Mouse (Mus musculus): ENCODE results near the gene Pigv. TPM values are rescaled to one million over a fixed set of nuclear protein-coding genes. Genes with fewer than 3 reads are reported as not detected.
A peak's percentile ranks its signal among the peaks of the same experiment; 100 is the strongest.

The Pigv gene
- polyA plus RNA-seq, 1 experiment from 2014 or later = 8.4 TPM

- H3K9me3 ChIP-seq (ENCODE audit: control insufficient read depth, low read length) = no peaks in the 10 kb centered on the region
- DNase-seq (ENCODE audit: low spot score) = no peak
- WGBS = 89% methylated on average over 7 of the region's 8 CpGs
- H3K4me3 ChIP-seq (ENCODE audit: low read depth, low read length) = no peak overlapping the region
- H3K4me1 ChIP-seq (ENCODE audit: control insufficient read depth, insufficient read depth, low read length) = peaks cover 14% of the 10 kb centered on the region
- peaks cover 15% of the 10 kb centered on the region for H3K36me3 ChIP-seq (ENCODE audit: control insufficient read depth, insufficient read depth, low read length)
- no peak overlapping the region for H3K27ac ChIP-seq (replicated peaks; ENCODE audit: low read depth, low read length)
- H3K27me3 ChIP-seq (replicated peaks; ENCODE audit: control insufficient read depth, insufficient read depth, low read length) = no peaks in the 10 kb centered on the region
- H3K4me2 ChIP-seq (ENCODE audit: low read depth, low read length) = no peak overlapping the region
- 0 out of 2 replicates have a peak overlapping the region, but pooled peaks have one; percentile 26 for H3K9ac ChIP-seq (ENCODE audit: low read depth, low read length)
- ATAC-seq (ENCODE audit: low read depth) = no peak
Measured at GRCm38 (mm10) chr4:133630326-133630920, 42.0 kb downstream of the Pigv start.

GRCm38 (mm10) chr4:133629191-133629590 is 43.3 kb downstream of the Pigv start:
- WGBS = 80% methylated on average over 7 of the region's 7 CpGs
- Histone ChIP-seq H3K9ac (ENCODE audit: low read depth, low read length) (no peak overlapping the region), H3K36me3 (ENCODE audit: control insufficient read depth, insufficient read depth, low read length) (peaks cover 26% of the 10 kb centered on the region), H3K27me3 (replicated peaks; ENCODE audit: control insufficient read depth, insufficient read depth, low read length) (no peaks in the 10 kb centered on the region), H3K9me3 (ENCODE audit: control insufficient read depth, low read length) (no peaks in the 10 kb centered on the region), H3K4me1 (ENCODE audit: control insufficient read depth, insufficient read depth, low read length) (peaks cover 14% of the 10 kb centered on the region), H3K27ac (replicated peaks; ENCODE audit: low read depth, low read length) (no peak overlapping the region), H3K4me3 (ENCODE audit: low read depth, low read length) (no peak overlapping the region), H3K4me2 (ENCODE audit: low read depth, low read length) (no peak overlapping the region)
- ATAC-seq (ENCODE audit: low read depth) = no peak
- no peak for DNase-seq (ENCODE audit: low spot score)

GRCm38 (mm10) chr4:133628517-133628916 is 43.9 kb downstream of the Pigv start:
- Histone ChIP-seq H3K27me3 (replicated peaks; ENCODE audit: control insufficient read depth, insufficient read depth, low read length) (no peaks in the 10 kb centered on the region), H3K9ac (ENCODE audit: low read depth, low read length) (no peak overlapping the region), H3K9me3 (ENCODE audit: control insufficient read depth, low read length) (no peaks in the 10 kb centered on the region), H3K4me3 (ENCODE audit: low read depth, low read length) (no peak overlapping the region), H3K27ac (replicated peaks; ENCODE audit: low read depth, low read length) (no peak overlapping the region), H3K36me3 (ENCODE audit: control insufficient read depth, insufficient read depth, low read length) (peaks cover 32% of the 10 kb centered on the region), H3K4me2 (ENCODE audit: low read depth, low read length) (no peak overlapping the region), H3K4me1 (ENCODE audit: control insufficient read depth, insufficient read depth, low read length) (peaks cover 11% of the 10 kb centered on the region)
- WGBS = 72% methylated on average over 2 of the region's 2 CpGs
- ATAC-seq (ENCODE audit: low read depth) (no peak), DNase-seq (ENCODE audit: low spot score) (no peak)

GRCm38 (mm10) chr4:133627039-133627438 is 45.4 kb downstream of the Pigv start:
- peaks cover 6% of the 10 kb centered on the region for H3K4me1 ChIP-seq (ENCODE audit: control insufficient read depth, insufficient read depth, low read length)
- no peak overlapping the region for H3K4me3 ChIP-seq (ENCODE audit: low read depth, low read length)
- no peak overlapping the region for H3K4me2 ChIP-seq (ENCODE audit: low read depth, low read length)
- ATAC-seq (ENCODE audit: low read depth) (no peak), DNase-seq (ENCODE audit: low spot score) (no peak)
- H3K27me3 ChIP-seq (replicated peaks; ENCODE audit: control insufficient read depth, insufficient read depth, low read length) = no peaks in the 10 kb centered on the region
- H3K9ac ChIP-seq (ENCODE audit: low read depth, low read length) = no peak overlapping the region
- WGBS = 89% methylated on average over 14 of the region's 14 CpGs
- peaks cover 32% of the 10 kb centered on the region for H3K36me3 ChIP-seq (ENCODE audit: control insufficient read depth, insufficient read depth, low read length)
- no peak overlapping the region for H3K27ac ChIP-seq (replicated peaks; ENCODE audit: low read depth, low read length)
- no peaks in the 10 kb centered on the region for H3K9me3 ChIP-seq (ENCODE audit: control insufficient read depth, low read length)

- Histone ChIP-seq H3K27ac (replicated peaks; ENCODE audit: low read depth, low read length) (0 out of 2 replicates have a peak overlapping the region, but pooled peaks have one; percentile 4), H3K36me3 (ENCODE audit: control insufficient read depth, insufficient read depth, low read length) (peaks cover 32% of the 10 kb centered on the region), H3K27me3 (replicated peaks; ENCODE audit: control insufficient read depth, insufficient read depth, low read length) (no peaks in the 10 kb centered on the region), H3K4me2 (ENCODE audit: low read depth, low read length) (no peak overlapping the region), H3K4me1 (ENCODE audit: control insufficient read depth, insufficient read depth, low read length) (0 out of 2 replicates have a peak, but pooled peaks cover 2% of the 10 kb centered on the region), H3K4me3 (ENCODE audit: low read depth, low read length) (no peak overlapping the region), H3K9me3 (ENCODE audit: control insufficient read depth, low read length) (no peaks in the 10 kb centered on the region), H3K9ac (ENCODE audit: low read depth, low read length) (no peak overlapping the region)
- DNase-seq (ENCODE audit: low spot score) (no peak), ATAC-seq (ENCODE audit: low read depth) (no peak)
- WGBS = 87% methylated on average over 9 of the region's 9 CpGs
Measured at GRCm38 (mm10) chr4:133626621-133627020, 45.8 kb downstream of the Pigv start.

- no peak for ATAC-seq (ENCODE audit: low read depth)
- H3K9ac ChIP-seq (ENCODE audit: low read depth, low read length) = no peak overlapping the region
- 54% methylated on average over 5 of the region's 5 CpGs for WGBS
Measured at GRCm38 (mm10) chr4:133626221-133626620, 46.2 kb downstream of the Pigv start.

GRCm38 (mm10) chr4:133625621-133626071 is 46.8 kb downstream of the Pigv start:
- Histone ChIP-seq H3K27ac (replicated peaks; ENCODE audit: low read depth, low read length) (peak overlapping the region; percentile 39; the same call in 1 of the 2 replicates), H3K4me2 (ENCODE audit: low read depth, low read length) (no peak overlapping the region), H3K27me3 (replicated peaks; ENCODE audit: control insufficient read depth, insufficient read depth, low read length) (no peaks in the 10 kb centered on the region), H3K9ac (ENCODE audit: low read depth, low read length) (no peak overlapping the region), H3K4me3 (ENCODE audit: low read depth, low read length) (no peak overlapping the region), H3K4me1 (ENCODE audit: control insufficient read depth, insufficient read depth, low read length) (no peaks in the 10 kb centered on the region), H3K36me3 (ENCODE audit: control insufficient read depth, insufficient read depth, low read length) (peaks cover 37% of the 10 kb centered on the region), H3K9me3 (ENCODE audit: control insufficient read depth, low read length) (no peaks in the 10 kb centered on the region)
- DNase-seq (ENCODE audit: low spot score) (peak; percentile 30), ATAC-seq (ENCODE audit: low read depth) (no peak)
- WGBS = 33% methylated on average over 11 of the region's 11 CpGs

More at GRCm38 (mm10) chr4:133626221-133626620, 46.2 kb downstream of the Pigv start:
- no peaks in the 10 kb centered on the region for H3K4me1 ChIP-seq (ENCODE audit: control insufficient read depth, insufficient read depth, low read length)
- no peaks in the 10 kb centered on the region for H3K9me3 ChIP-seq (ENCODE audit: control insufficient read depth, low read length)
- H3K36me3 ChIP-seq (ENCODE audit: control insufficient read depth, insufficient read depth, low read length) = peaks cover 34% of the 10 kb centered on the region
- peak overlapping the region; percentile 4; the same call in 1 of the 2 replicates for H3K27ac ChIP-seq (replicated peaks; ENCODE audit: low read depth, low read length)
- DNase-seq (ENCODE audit: low spot score) = no peak
- H3K27me3 ChIP-seq (replicated peaks; ENCODE audit: control insufficient read depth, insufficient read depth, low read length) = no peaks in the 10 kb centered on the region
- no peak overlapping the region for H3K4me3 ChIP-seq (ENCODE audit: low read depth, low read length)
- H3K4me2 ChIP-seq (ENCODE audit: low read depth, low read length) = no peak overlapping the region

GRCm38 (mm10) chr4:133624830-133625229 is 47.6 kb downstream of the Pigv start:
- DNase-seq (ENCODE audit: low spot score) (no peak), ATAC-seq (ENCODE audit: low read depth) (no peak)
- WGBS = 84% methylated on average over 7 of the region's 7 CpGs
- H3K9me3 ChIP-seq (ENCODE audit: control insufficient read depth, low read length) = no peaks in the 10 kb centered on the region
- H3K4me2 ChIP-seq (ENCODE audit: low read depth, low read length) = no peak overlapping the region
- H3K27me3 ChIP-seq (replicated peaks; ENCODE audit: control insufficient read depth, insufficient read depth, low read length) = no peaks in the 10 kb centered on the region
- H3K36me3 ChIP-seq (ENCODE audit: control insufficient read depth, insufficient read depth, low read length) = peaks cover 39% of the 10 kb centered on the region
- H3K9ac ChIP-seq (ENCODE audit: low read depth, low read length) = no peak overlapping the region
- 0 out of 2 replicates have a peak overlapping the region, but pooled peaks have one; percentile 39 for H3K27ac ChIP-seq (replicated peaks; ENCODE audit: low read depth, low read length)
- H3K4me1 ChIP-seq (ENCODE audit: control insufficient read depth, insufficient read depth, low read length) = no peaks in the 10 kb centered on the region
- H3K4me3 ChIP-seq (ENCODE audit: low read depth, low read length) = no peak overlapping the region

- H3K27me3 ChIP-seq (replicated peaks; ENCODE audit: control insufficient read depth, insufficient read depth, low read length) = no peaks in the 10 kb centered on the region
- no peak overlapping the region for H3K9ac ChIP-seq (ENCODE audit: low read depth, low read length)
- WGBS = 79% methylated on average over 10 of the region's 11 CpGs
- H3K27ac ChIP-seq (replicated peaks; ENCODE audit: low read depth, low read length) = no peak overlapping the region
- DNase-seq (ENCODE audit: low spot score) = no peak
- H3K4me1 ChIP-seq (ENCODE audit: control insufficient read depth, insufficient read depth, low read length) = no peaks in the 10 kb centered on the region
- H3K4me3 ChIP-seq (ENCODE audit: low read depth, low read length) = no peak overlapping the region
- peaks cover 45% of the 10 kb centered on the region for H3K36me3 ChIP-seq (ENCODE audit: control insufficient read depth, insufficient read depth, low read length)
- no peak overlapping the region for H3K4me2 ChIP-seq (ENCODE audit: low read depth, low read length)
- no peak for ATAC-seq (ENCODE audit: low read depth)
- no peaks in the 10 kb centered on the region for H3K9me3 ChIP-seq (ENCODE audit: control insufficient read depth, low read length)
Measured at GRCm38 (mm10) chr4:133622161-133622695, 50.2 kb downstream of the Pigv start.
